Mouse (Mus musculus) heart, postnatal 0 days (tissue): ENCODE data around the gene Gjc1.

Experiments
- CTCF ChIP-seq: IDR thresholded peaks from 2 replicates; pipeline ENCODE4 v1.5.1; 2016; ENCODE audit warnings: antibody characterized with exemption, control low read depth, low read depth
- EP300 ChIP-seq: IDR thresholded peaks from 2 replicates; pipeline ENCODE4 v1.6.1; 2016; ENCODE audit warnings: antibody characterized with exemption, low read depth

DNA sequence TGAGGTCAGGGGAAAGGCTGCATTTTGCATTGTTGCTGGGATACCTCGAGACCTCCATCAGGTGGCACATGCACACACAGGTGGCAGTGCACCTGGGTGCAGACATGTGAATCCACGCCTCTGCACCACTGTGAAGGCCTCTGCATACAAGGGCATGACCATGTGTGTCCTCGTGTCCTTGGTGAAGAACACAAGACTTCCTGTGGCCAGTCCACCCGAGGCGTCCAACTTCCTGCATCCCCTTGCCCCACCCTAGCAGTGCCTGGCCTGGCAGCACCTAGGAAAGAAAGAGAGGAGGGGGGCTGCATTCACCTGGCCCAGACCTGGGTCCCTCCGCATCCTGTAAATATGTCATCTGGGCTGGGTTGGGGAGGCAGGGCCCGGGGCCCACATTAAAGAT lies 39.7 kb downstream of the Gjc1 start:
- TF ChIP-seq CTCF (no peak), EP300 (no peak)
